Mouse (Mus musculus) kidney, adult 9 months (tissue): ENCODE results near the gene Olfr547.
"Not testable (repeated sequence)": the region's sequence is repeated elsewhere in the genome, so short reads cannot be mapped to it uniquely, and the experiment has no call there.

Source experiments
- DNase-seq: peaks from one replicate; pipeline ENCODE4 v3.0.0; 2022

Olfr547 gene

DNA sequence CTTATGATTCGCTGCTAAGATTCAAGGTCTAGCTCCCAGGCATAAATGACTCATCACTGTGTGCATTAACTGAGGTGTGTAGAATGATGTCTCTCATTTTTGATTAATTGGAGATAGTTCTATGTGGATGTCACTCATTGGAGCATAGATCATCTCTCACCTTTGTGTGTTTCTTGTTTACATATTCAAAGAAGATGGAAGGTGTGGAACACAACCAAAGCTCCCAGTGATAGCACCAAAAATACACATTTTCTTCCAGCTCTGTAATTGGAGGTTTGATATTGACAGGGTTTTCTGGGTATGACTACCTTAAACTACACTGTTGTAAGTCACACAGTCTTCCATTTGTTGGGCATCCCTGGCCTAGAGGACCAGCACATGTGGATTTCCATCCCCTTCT is at the start of gene Olfr547:
Gene Olfr547 (plus strand): TSS at position 301 of the 400 bp plus-strand sequence.
- no peak for DNase-seq

- not testable (repeated sequence) for DNase-seq
Observed at GRCm38 (mm10) chr7:102484766-102485165, 49.8 kb upstream of the Olfr547 start.

- no peak for DNase-seq
Observed at GRCm38 (mm10) chr7:102486105-102486504, 48.4 kb upstream of the Olfr547 start.

DNA sequence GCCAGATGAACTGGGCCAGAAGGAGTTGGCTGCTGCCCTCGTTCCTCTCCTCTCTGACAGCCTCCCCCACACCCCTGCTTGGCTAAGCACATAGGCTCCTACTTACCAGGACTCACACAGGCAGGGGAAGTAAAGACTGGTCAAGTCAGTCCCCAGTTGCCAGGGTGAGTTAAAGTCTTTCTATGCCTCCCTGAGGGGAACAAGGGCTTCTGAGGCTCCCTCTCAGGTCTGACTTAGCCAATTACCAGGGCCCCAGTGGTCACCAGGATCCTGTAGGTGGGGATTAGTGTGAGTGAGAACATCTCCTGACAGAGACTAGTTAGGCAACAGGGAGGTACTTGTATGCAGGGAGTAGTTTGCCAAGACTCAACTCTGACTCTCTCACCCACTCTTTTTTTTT is 46.4 kb upstream of the Olfr547 start, which contains the start of gene Olfr544:
Gene Olfr544 (minus strand): TSS at position 153 of the 400 bp plus-strand sequence.
- no peak for DNase-seq

DNA sequence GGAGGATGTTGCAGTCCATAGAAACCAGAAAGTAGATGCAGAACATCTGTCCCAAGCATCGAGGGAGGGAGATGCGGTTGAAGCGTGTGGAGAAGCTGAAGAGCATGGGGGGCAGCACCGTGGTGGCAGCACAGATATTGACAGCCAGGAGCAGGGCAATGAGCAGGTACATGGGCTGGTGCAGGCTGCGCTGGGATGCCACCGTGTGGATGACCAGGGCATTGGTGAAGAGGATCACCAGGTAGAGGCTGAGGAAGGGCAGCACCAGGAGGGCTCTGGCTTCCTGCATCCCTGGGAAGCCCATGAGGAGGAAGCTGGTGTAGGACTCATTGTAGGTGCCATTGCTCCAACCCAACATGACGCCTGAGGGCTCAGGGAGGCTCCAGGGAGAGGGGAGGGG is 40.1 kb upstream of the Olfr547 start:
- not testable (repeated sequence) for DNase-seq

DNA sequence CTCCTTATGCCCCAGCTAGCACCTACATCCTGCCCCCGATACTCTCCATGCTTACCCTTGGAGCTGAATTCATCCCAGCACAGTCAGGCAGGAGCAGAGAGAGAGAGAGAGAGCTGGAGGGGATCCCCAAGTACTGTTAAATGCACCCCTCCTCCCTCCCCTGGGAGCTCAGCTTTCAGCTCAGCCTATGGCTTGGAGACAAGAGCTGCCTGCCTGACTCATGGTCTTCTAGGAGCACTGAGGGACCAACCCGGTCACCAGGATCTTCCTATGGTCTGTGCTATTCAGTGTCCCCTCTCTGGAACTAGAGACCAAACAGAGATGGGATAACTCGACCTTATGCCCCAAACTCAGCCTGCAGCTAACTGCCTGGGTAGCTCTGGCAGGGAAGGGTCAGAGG is 35.1 kb upstream of the Olfr547 start, which contains the start of gene Olfr545:
Gene Olfr545 (minus strand): TSS at position 101 of the 400 bp plus-strand sequence.
- DNase-seq, result no peak

GRCm38 (mm10) chr7:102501986-102502385 is 32.6 kb upstream of the Olfr547 start:
- no peak for DNase-seq

DNA sequence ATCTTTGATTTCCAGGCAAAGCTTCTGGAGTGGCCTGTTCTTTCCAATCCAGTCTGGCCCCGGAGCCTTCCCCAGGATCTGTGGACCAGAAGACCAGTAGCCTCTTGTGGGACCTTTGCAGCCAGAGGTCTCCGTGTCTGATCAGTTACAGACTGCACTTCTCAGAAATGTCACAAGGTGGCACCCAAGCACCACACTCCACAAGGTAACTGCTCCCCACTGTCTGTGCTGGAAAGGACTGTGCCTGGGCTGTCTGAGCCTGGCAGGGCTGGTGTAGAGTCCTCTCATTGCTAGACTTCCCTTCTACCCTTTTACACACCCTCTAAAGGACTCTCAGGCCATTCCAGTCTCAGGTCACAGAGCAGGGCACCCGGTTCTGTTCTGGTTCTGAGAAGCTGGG is 27.7 kb upstream of the Olfr547 start:
- DNase-seq, result peak; percentile 84

- DNase-seq, result no peak
Observed at GRCm38 (mm10) chr7:102508066-102508465, 26.5 kb upstream of the Olfr547 start.

- DNase-seq, result no peak
Observed at GRCm38 (mm10) chr7:102508666-102509065, 25.9 kb upstream of the Olfr547 start.

DNA sequence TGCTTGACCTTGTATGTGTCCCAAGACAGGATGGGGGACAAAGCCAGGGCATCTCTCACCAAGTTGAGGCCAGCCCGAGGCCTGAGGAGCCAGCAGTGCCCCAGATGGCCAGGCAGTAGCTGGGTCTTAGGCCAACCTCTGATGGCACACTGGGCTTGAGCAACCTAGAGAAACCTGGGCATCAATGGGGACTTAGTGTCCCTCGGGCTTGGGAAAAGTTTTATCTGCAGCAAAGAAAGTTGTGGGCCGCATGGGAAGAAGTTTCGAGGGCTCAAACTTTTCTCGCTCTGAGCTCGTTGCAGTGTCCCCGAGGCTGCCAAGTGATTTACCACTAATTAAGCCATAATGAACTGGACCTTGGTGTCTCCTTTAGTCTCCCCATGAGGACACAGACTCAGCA is 24.8 kb upstream of the Olfr547 start:
- no peak for DNase-seq

- DNase-seq, result no peak
Observed at GRCm38 (mm10) chr7:102511927-102512326, 22.6 kb upstream of the Olfr547 start.

DNA sequence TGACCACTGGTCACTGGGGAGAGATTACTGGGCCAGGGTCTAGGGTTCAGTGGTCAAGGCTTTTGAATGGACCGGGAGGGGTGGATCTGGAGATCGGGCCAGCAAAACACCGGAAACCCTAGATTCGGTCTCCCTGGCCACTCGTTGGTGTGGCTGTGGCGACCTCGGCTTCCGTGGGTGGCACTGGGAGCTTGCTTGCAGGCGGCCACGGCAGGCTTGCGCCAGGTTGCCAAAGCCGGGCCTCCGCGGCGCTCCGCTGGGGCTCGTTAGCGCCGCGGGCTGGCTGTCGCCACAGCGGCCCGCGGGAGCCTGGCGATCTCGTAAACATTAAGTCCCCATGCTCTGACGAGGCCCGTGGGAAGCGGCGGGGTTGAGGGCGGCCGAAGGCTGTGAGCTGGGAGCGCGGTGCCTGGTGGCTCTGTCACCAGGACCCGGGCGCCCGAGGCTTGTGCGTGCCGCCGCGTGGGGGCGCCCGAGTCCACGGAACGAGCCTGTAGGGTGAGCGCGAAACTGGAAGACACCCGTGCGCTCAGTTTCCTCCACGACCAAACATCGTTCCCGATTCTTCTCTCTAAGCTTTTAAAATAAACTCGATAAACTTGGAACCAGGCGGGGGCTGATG is 21.6 kb upstream of the Olfr547 start:
- peak; percentile 77 for DNase-seq

- DNase-seq, result no peak
Observed at GRCm38 (mm10) chr7:102514144-102514543, 20.4 kb upstream of the Olfr547 start.

DNA sequence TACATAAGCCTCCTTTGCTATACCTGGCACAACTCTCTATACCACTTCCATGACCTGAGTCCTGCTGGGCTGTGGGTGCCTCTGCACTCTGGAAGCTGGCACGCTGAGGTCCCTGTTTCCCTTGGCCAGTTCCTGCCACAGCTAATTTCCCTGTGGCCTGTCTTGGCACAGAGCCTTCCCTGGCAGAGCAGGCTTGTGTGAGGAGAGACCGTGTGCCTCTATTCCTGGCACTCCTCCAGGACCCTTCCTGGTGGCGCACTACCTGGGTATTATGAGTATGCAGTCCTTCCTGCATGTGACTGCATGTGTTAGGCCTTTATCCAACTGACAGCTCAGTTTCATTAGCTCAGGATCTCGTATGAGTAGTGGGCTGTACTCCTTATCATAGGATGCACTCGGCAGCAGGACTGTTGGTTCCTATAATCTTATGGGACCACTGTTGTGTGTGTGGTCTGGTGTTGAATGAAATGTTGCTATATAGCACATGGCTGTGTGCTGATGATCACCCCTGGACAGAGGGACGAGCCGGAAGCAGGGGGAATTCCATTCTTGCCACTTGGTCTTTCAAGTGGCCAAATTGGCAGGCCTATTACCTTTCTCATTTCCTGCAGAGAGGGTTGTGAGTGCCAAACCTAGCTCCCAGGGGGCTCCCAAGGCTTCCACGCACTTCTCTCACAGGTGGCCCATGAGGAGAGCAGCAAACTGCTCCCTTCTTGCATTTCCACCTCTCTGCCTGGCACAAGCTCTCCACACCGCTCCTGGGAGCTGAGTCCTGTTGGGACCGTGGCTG is 18.1 kb upstream of the Olfr547 start:
- peak; percentile 4 for DNase-seq

GRCm38 (mm10) chr7:102517051-102517335 is 17.6 kb upstream of the Olfr547 start:
- DNase-seq, result no peak

DNA sequence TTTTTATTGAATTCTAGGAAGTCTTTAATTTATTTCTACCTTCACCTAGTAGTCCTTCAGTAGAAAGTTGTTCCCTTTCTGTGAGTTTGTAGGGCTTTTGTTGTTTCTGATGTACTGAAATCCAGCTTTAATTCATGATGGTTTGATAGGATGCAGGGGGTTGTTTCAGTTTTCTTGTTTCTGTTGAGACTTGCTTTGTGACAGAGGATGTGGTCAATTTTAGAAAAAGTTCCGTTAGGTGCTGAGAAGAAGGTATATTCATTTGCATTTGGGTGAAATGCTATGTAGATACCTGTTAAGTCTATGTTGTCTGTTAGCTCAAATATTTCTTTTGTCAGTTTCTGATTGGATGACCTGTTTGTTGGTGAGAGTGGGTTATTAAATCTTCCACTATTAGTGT is 5.5 kb upstream of the Olfr547 start:
- no peak for DNase-seq

- no peak for DNase-seq
Observed at GRCm38 (mm10) chr7:102540596-102540995, 6.0 kb downstream of the Olfr547 start, which contains the start of gene Olfr548-ps1. TSS of gene Olfr548-ps1 (plus strand) at chr7:102540896.

DNA sequence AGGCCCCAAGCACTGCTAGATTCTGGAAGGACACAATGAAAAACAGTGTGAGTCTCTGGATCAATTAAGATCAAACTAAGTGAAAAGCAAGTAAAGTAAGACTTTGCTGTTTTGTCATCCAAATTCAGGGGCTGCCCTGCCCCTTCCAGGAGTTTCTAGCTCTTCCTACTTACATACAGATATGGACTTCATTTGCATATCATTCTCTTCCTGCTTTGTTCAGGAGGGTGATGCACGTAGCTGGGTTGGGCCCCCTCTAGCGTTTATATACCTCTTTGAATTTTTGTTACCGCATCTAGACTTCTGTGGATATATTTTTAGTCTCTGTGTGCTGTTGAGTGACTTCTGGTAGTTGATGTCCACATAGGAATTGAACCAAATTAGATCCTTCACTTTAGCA is 6.7 kb downstream of the Olfr547 start:
- DNase-seq, result no peak

DNA sequence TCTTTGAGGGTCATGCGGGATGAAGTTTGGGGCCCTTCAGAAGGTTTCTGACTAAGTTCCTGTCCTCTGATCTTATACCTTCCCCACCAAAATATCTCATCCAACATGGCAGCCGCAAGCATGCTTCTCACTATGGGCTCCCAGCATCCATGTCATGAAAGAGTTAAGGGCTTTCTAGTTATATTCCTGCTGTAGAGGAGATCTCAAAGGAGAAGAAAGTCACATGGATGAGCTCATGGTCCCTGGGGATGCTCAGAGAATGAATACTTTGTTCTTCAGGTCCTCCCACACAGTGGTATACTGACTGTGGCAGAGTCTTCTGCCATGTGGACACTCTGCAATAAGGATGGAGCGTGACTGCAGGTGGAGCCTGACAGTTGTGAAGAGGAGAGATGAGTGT is 15.0 kb downstream of the Olfr547 start, which contains the start of gene Olfr549:
Gene Olfr549 (plus strand): TSS at position 301 of the 400 bp plus-strand sequence.
- DNase-seq, result no peak

- no peak for DNase-seq
Observed at GRCm38 (mm10) chr7:102553279-102553678, 18.7 kb downstream of the Olfr547 start.

GRCm38 (mm10) chr7:102564999-102565997 is 30.7 kb downstream of the Olfr547 start, which contains the start of gene Trim21:
TSS of gene Trim21 (minus strand) at chr7:102565486.
- DNase-seq, result peak; percentile 96

DNA sequence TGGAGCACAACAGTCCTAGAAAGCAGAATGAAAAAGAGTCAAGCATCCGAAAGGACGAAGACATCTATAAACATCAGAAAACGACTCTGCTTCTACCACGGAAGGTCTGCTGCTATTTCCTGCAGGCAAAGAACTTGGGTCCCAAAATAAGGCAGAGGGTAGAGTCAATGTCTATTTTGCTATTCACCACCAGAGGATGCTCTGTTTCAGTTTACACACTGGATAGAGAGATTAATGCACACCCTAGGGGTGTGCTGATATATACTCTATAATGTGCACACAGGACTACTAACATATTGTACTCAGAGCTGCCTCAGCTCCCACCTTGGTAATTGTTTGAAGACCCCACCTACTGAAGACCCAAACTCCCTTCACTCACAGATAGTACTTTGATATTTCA is 31.7 kb downstream of the Olfr547 start:
- no peak for DNase-seq
